Mouse (Mus musculus) midbrain, embryonic 10.5 days (tissue): ENCODE data around the gene Rab39. TPM values are rescaled to one million over a fixed set of nuclear protein-coding genes. Genes with fewer than 3 reads are reported as not detected.

ENCODE experiments used
- DNase-seq: peaks from one replicate; pipeline ENCODE4 v3.0.0-alpha.2; 2017; ENCODE audit warnings: low spot score
- H3K27ac ChIP-seq: fragments of 300-500 bp; sonication (generic); replicated peaks from 2 replicates; pipeline ENCODE4 v1.5.1; 2016; ENCODE audit warnings: mild to moderate bottlenecking
- H3K27me3 ChIP-seq: fragments of 300-500 bp; sonication (generic); 2 replicates; pipeline ENCODE4 v1.6.1; 2016; ENCODE audit warnings: low read depth, mild to moderate bottlenecking; ENCODE audit not compliant: poor library complexity, severe bottlenecking
- H3K36me3 ChIP-seq: fragments of 300-500 bp; sonication (generic); 2 replicates; pipeline ENCODE4 v1.6.1; 2016; ENCODE audit warnings: mild to moderate bottlenecking, moderate library complexity
- H3K4me1 ChIP-seq: fragments of 300-500 bp; sonication (generic); 2 replicates; pipeline ENCODE4 v1.6.1; 2016
- H3K4me3 ChIP-seq: fragments of 300-500 bp; sonication (generic); 2 replicates; pipeline ENCODE4 v1.5.1; 2016; ENCODE audit warnings: mild to moderate bottlenecking, moderate library complexity
- H3K9me3 ChIP-seq: fragments of 300-500 bp; sonication (generic); replicated peaks from 2 replicates; pipeline ENCODE4 v1.6.1; 2016; ENCODE audit warnings: mild to moderate bottlenecking
- WGBS: fragments of 180-500 bp; shearing (Covaris S2); methylation state at CpG from one replicate; pipeline ENCODE4 v1.1.7; 2016; 5-methylcytosine and 5-hydroxymethylcytosine counted together
- polyA plus RNA-seq: library from polyadenylated mRNA; unstranded; fragments of >200 nt; fragmentation: Nextera tagmentation; extraction: Ambion mirVana; gene quantifications from 2 replicates; pipeline ENCODE4 v1.2.1, GENCODE M21; 2016

Rab39 gene
- polyA plus RNA-seq: 4.3 and 5.4 TPM in 2 replicates

DNA sequence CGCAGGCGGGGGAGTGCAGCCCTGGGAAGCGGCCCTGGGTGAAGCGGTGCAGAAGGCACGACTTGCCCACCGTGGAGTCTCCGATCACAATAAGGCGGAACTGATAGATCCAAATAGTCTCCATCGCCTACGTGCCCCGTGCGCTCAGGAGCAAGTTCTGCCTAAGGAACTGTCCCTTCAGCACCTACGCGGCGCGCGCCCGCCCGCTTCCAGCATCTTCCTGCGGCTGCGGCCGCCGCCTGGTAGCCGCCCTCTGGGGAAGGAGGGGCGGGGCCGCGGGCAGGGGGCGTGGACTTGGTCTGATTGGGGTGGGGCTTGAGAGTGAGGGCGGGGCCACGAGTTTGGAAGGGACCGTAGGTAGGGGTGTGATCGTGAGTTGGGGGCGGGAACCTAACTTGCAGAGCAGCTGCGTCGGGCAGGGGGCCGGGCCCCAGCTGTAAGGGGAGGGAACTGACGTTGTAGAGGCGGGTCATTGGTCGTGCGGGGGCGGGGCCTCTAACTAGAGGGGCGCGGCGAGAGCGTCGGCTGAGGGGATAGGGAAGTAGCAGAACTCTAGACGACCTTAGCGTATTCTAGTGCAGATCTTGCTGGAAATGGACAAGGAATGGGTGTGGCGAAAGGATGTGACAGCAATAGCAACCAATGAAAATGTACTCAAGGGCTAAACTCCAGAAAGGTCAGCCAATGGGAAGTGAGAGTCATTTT lies at the start of gene Rab39:
Gene Rab39 (minus strand): TSS at position 241 of the 705 bp plus-strand sequence.
- Histone ChIP-seq H3K27ac (peak within 1 kb of the TSS; percentile 82), H3K4me1 (peaks cover 13% of the 10 kb centered on the region), H3K36me3 (no peaks in the 10 kb centered on the region), H3K9me3 (no peaks in the 10 kb centered on the region), H3K27me3 (no peaks in the 10 kb centered on the region), H3K4me3 (peak within 1 kb of the TSS; percentile 69)
- under 1% methylated on average over 49 of the region's 49 CpGs for WGBS
- DNase-seq: peak; percentile 96

DNA sequence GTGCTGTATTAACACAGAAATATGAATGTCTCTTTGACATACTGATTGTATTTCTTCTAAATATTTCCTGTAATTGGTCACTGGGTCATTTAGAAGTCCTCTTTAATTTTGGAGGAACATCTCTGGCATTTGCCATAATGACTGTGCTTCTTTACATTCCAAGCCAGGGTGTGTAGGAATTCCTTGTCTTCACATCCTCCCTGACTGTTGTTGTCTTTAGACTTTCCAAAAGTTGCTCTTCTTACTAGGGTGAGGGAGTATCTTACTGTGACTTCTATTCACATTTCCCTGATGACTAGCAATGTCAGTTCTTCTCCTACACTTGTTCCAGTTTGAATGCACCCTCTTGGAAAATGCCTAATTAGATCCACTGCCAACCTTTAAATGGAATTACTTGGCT lies 48.8 kb upstream of the Rab39 start:
- no peak for DNase-seq
- Histone ChIP-seq H3K36me3 (no peaks in the 10 kb centered on the region), H3K4me3 (no peak overlapping the region), H3K27me3 (peaks cover 8% of the 10 kb centered on the region; the same call in 1 of the 2 replicates), H3K9me3 (no peaks in the 10 kb centered on the region), H3K4me1 (no peaks in the 10 kb centered on the region), H3K27ac (no peak overlapping the region)

DNA sequence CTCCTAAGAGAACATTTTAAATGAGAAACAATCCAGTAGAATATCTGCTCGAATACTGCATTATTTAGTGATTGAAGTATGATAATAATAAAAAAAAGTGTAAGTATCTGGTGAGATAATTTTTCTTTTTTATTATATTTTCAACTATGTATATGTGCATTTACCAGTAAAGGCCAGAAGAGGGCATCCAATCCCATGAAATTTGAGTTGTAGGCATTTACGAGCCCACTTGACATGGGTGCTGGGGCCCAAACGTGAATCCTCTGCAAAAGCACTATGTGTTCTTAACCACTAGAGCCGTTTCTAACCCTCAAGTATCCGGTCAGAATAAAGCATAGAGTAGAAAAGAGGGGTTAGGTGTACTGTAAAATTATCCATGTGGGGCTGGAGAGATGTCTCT lies 44.9 kb upstream of the Rab39 start:
- Histone ChIP-seq H3K4me3 (no peak overlapping the region), H3K36me3 (no peaks in the 10 kb centered on the region), H3K4me1 (no peaks in the 10 kb centered on the region), H3K27ac (no peak overlapping the region), H3K27me3 (no peaks in the 10 kb centered on the region), H3K9me3 (no peaks in the 10 kb centered on the region)
- DNase-seq: no peak
- WGBS: 55% methylated on average over 5 of the region's 5 CpGs

DNA sequence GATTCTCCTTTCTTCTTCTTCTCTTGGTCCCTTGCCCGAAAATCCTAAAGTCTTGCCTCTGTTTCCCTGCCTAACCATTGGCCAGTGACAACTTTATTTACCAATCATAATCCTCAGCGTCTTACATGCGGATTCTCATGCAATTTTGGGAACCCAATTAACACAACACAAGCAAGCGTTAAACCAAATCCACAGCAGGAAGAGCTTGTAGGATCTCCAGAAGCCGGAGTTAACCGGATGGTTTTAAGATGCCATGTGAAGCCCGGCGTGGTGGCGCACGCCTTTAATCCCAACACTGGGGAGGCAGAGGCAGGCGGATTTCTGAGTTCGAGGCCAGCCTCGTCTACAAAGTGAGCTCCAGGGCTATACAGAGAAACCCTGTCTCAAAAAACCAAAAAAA lies 44.4 kb upstream of the Rab39 start:
- no peaks in the 10 kb centered on the region for H3K27me3 ChIP-seq
- DNase-seq: no peak
- 89% methylated on average over 13 of the region's 13 CpGs for WGBS
- no peaks in the 10 kb centered on the region for H3K36me3 ChIP-seq
- H3K4me1 ChIP-seq: no peaks in the 10 kb centered on the region
- no peak overlapping the region for H3K4me3 ChIP-seq
- no peaks in the 10 kb centered on the region for H3K9me3 ChIP-seq
- H3K27ac ChIP-seq: no peak overlapping the region

DNA sequence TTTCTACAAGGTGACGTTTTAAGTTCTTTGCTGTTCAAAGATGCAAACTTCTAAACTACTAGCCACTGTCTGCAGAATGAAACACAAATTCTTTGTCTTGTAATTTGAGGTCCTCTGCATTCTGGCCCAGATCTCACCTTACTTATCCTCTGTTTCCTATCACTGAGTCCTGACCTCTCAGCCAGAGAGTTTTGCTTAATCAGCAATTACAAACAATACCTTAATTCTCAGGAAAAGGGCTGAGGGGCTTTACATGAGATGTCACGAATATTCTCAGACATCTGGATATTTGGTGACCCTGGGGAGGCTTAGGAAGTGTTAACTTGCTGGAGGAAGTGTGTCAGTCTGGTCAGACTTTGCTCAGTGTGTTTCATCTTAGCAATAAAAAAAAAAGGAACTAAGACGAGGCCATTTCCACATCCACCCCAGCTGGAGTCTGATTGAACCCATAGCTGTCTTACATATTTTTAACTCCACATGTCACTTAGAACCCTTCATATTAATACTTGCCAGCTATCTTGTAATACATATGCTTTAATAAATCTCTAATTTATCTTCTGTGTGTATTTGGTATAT lies 34.9 kb upstream of the Rab39 start:
- Histone ChIP-seq H3K27ac (no peak overlapping the region), H3K27me3 (no peaks in the 10 kb centered on the region), H3K9me3 (no peaks in the 10 kb centered on the region), H3K4me3 (no peak overlapping the region), H3K4me1 (no peaks in the 10 kb centered on the region), H3K36me3 (no peaks in the 10 kb centered on the region)
- WGBS: 66% methylated on average over 3 of the region's 3 CpGs
- DNase-seq: no peak

DNA sequence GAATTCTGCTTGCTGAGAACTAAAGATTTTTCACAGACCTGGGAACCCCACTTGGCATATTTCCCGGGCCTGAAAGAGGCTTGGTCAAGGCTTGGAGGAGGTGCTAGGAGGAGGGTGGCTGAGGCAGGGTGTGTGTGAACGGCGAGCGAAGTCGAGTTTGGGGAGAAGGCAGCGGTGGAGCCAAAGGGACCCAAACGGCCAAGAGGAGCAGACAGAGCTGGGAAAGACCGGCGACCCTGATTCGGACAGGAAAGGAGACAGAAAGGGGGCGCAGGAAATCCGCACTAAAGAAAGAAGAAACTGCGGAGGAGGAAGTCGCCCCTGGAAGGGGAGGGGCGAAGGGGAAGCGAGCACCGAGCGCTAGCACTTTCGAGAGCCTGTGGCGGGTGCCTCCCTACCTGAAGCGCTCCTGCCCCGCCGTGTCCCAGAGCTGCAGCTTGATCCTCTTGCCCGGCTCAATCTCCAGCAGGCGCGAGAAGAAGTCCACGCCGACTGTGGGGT lies 491 bp downstream of the Rab39 start:
- Histone ChIP-seq H3K9me3 (no peaks in the 10 kb centered on the region), H3K4me3 (peak overlapping the region; percentile 69), H3K27me3 (no peaks in the 10 kb centered on the region), H3K36me3 (no peaks in the 10 kb centered on the region), H3K4me1 (peaks cover 13% of the 10 kb centered on the region), H3K27ac (peak overlapping the region; percentile 82)
- no peak for DNase-seq
- under 1% methylated on average over 28 of the region's 28 CpGs for WGBS

DNA sequence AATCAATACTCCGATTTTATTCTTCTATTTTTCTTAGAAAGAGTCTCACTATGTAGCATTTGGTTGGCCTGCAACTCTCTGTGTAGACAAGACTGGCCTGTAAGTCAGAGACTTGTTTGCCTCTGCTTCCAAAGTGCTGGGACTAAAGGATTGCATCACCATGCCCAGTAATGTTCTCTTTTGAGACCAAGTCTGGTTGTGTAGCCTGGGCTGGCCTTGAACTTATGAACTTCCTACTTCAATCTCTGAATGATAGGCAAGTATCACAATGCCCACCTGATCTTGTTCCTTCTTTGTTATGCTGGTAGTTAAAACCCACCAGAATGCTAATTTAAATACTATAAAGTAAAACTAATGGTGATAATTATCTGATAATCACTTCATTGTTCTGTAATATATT lies 3.0 kb downstream of the Rab39 start:
- Histone ChIP-seq H3K4me1 (peaks cover 13% of the 10 kb centered on the region), H3K4me3 (no peak overlapping the region), H3K27me3 (no peaks in the 10 kb centered on the region), H3K9me3 (no peaks in the 10 kb centered on the region), H3K27ac (no peak overlapping the region), H3K36me3 (no peaks in the 10 kb centered on the region)
- 92% methylated on average over 1 of the region's 1 CpGs for WGBS
- DNase-seq: no peak

DNA sequence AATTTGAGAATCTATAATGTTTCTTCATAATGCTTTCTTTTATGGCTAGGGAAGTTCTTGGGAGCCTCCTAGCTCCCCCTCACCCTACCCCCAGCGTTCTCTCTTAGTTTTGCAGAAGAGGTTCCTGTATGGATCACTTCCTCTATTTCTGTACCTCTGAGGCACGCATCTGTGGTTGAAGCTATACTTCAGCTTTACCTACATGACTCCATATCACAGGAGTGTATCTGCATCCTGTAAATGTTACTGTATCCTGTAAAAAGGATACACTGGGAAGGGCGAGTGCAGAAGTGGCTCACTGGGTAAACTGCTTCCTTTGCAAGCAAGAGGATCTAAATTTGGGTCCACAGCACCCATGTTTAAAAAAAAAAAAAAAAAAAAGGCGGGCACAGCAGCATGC lies 5.5 kb downstream of the Rab39 start:
- 76% methylated on average over 4 of the region's 4 CpGs for WGBS
- H3K9me3 ChIP-seq: 0 out of 2 replicates have a peak, but pooled peaks cover 3% of the 10 kb centered on the region
- H3K4me3 ChIP-seq: no peak overlapping the region
- no peak for DNase-seq
- H3K27ac ChIP-seq: no peak overlapping the region
- H3K36me3 ChIP-seq: no peaks in the 10 kb centered on the region
- H3K27me3 ChIP-seq: no peaks in the 10 kb centered on the region
- H3K4me1 ChIP-seq: peaks cover 6% of the 10 kb centered on the region; the same call in 1 of the 2 replicates

DNA sequence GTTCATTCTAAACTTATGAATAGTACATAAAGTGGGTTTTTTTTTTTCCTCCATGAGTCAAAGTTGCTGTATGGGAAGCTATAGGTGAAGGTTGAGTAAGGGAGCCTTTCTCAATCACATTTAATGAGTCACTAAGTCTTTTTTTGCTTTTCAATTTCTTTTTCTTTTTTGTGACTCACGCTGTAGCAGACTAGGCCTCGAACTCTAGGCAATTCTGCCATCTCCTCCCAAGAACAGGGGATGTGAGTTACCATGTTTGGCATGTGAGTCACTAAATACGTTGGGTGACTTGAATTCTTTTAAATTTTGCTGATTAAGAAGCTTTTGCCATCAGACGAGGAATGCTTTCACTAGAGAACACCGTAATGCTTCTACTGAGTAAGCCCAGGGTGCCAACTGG lies 10.2 kb downstream of the Rab39 start:
- Histone ChIP-seq H3K27ac (no peak overlapping the region), H3K9me3 (0 out of 2 replicates have a peak, but pooled peaks cover 3% of the 10 kb centered on the region), H3K4me3 (no peak overlapping the region), H3K4me1 (peaks cover 6% of the 10 kb centered on the region; the same call in 1 of the 2 replicates), H3K36me3 (no peaks in the 10 kb centered on the region), H3K27me3 (no peaks in the 10 kb centered on the region)
- WGBS: 93% methylated on average over 5 of the region's 5 CpGs
- DNase-seq: no peak

DNA sequence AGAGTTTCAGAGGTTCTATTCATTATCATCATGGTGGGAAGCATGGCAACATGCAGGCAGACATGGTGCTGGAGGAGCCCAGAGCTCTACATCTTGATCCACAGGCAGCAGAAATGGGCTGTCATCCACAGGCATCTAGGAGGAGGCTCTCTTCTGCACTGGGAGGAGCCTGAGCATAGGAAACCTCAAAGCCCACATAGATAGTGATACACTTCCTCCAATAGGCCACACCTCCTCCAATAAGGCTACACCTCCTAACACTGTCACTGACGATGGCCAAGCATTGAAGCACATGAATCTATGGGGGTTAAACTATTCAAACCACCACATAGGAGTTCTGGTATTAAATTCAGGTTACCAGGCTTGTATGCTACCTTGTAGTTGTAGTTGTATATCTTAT lies 12.3 kb downstream of the Rab39 start:
- H3K4me3 ChIP-seq: no peak overlapping the region
- H3K27me3 ChIP-seq: no peaks in the 10 kb centered on the region
- DNase-seq: no peak
- no peaks in the 10 kb centered on the region for H3K36me3 ChIP-seq
- 0 out of 2 replicates have a peak, but pooled peaks cover 3% of the 10 kb centered on the region for H3K9me3 ChIP-seq
- no peak overlapping the region for H3K27ac ChIP-seq
- WGBS: 68% methylated on average over 1 of the region's 1 CpGs
- peaks cover 6% of the 10 kb centered on the region; the same call in 1 of the 2 replicates for H3K4me1 ChIP-seq

DNA sequence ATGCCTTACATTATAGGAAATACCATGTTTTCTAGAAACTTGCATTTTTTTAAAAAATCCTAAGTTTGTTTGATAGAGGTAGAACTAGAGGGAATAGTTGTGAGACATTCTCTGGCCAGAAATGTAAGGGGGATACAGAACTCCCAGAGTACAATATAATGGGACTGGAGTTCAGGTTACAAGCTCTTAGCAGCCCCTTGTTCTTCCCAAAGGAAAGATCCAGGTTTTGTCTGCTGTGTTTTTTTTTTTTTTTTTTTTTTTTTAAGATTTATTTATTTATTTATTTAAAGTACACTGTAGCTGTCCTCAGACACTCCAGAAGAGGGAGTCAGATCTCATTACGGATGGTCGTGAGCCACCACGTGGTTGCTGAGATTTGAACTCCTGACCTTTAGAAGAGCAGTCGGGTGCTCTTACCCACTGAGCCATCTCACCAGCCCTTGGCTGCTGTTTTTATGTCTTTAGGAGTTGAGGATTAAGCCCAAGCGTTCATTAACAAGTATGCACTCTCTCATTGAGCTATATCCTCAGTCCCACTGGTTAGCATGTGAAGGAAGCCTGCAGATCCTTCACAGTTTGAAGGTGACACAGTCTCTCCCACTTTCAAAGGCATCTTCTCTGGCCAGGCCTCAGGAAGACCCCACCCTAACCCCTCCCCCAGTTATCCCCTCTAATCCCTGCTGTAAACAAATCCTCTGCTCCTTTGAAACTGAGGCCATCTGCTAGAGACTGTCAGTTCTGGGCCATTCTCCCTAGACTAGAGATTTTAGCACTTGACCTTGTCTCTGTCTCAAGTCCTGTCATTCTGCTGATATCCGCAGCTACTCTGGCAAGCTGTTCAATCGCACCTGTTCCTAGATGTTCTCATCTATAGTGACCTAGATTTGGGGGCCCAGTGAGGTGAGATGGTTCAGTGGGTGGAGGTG lies 14.0 kb downstream of the Rab39 start:
- no peaks in the 10 kb centered on the region for H3K36me3 ChIP-seq
- H3K27me3 ChIP-seq: no peaks in the 10 kb centered on the region
- peaks cover 6% of the 10 kb centered on the region; the same call in 1 of the 2 replicates for H3K4me1 ChIP-seq
- H3K27ac ChIP-seq: no peak overlapping the region
- no peak overlapping the region for H3K4me3 ChIP-seq
- WGBS: 42% methylated on average over 7 of the region's 7 CpGs
- H3K9me3 ChIP-seq: 0 out of 2 replicates have a peak, but pooled peaks cover under 1% of the 10 kb centered on the region
- DNase-seq: no peak

DNA sequence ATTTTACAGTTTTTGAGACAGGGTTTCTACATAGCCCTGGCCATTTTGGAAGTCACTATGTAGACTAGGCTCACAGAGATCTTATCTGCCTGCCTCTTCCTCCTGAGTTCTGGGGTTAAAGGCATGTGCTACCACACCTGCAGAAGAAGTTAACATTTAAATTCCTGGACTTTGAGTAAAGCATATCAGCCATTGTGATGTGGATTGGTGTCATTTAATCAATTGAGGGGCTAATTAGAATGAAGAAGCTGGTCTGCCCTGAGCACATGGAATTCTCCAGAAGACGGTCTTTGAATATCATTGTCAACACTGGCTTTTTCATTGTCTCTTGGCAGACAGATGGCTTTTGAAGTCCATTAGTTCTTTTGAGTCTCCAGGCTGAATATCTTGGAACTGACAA lies 25.2 kb downstream of the Rab39 start:
- 91% methylated on average over 1 of the region's 1 CpGs for WGBS
- DNase-seq: no peak
- no peak overlapping the region for H3K27ac ChIP-seq

More for the DNA sequence above, 25.2 kb downstream of the Rab39 start:
- Histone ChIP-seq H3K9me3 (no peaks in the 10 kb centered on the region), H3K4me3 (no peak overlapping the region), H3K27me3 (no peaks in the 10 kb centered on the region), H3K36me3 (no peaks in the 10 kb centered on the region), H3K4me1 (no peaks in the 10 kb centered on the region)
